Mouse (Mus musculus) heart, postnatal 25 days (tissue): ENCODE measurements around the gene Parg. TPM values are rescaled to one million over a fixed set of nuclear protein-coding genes. Genes with fewer than 3 reads are reported as not detected.

Experiments used
- DNase-seq: peaks from one replicate; pipeline ENCODE4 v3.0.0; 2022; ENCODE audit warnings: low spot score
- intact Hi-C: fragments of 180-260 bp; cut with DNase I; formaldehyde crosslinking; loops from one replicate; pipeline ENCODE4 v1.15.1; 2025
- total RNA-seq, 2 experiments: library from RNA; stranded (reverse); gene quantifications; 2 replicates each; pipeline ENCODE4 v1.2.3; 2021

Parg gene
- total RNA-seq, 2 experiments from 2014 or later, result 21.7 to 22.1 TPM

DNA sequence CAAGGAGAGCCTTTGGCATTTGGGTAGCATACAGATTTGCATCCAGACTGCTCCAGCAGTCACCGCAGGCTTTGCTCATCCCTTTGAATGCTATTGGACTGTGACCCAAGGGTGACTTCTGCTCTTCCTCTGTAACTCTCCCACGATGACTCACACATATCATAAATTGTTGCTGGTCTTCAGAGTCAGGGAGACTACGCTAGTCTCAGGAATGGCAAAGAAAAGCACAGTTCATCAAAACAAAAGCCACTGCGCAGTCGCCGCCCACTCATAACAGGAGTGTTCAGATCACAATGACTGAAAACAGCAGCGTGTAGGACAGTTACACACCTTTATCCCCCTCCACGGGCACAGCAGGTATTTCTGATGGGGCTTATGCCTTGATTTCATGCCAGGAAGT is 103.2 kb downstream of the Parg start:
- intact Hi-C loops, result no loop called here
- DNase-seq, result no peak

GRCm38 (mm10) chr14:32309876-32310275 is 108.1 kb downstream of the Parg start:
- peak; percentile 6 for DNase-seq
- intact Hi-C loops, result loop anchor here (5.0 kb wide), 1 partner anchor 162 kb away; no protein-coding TSS in a partner anchor

DNA sequence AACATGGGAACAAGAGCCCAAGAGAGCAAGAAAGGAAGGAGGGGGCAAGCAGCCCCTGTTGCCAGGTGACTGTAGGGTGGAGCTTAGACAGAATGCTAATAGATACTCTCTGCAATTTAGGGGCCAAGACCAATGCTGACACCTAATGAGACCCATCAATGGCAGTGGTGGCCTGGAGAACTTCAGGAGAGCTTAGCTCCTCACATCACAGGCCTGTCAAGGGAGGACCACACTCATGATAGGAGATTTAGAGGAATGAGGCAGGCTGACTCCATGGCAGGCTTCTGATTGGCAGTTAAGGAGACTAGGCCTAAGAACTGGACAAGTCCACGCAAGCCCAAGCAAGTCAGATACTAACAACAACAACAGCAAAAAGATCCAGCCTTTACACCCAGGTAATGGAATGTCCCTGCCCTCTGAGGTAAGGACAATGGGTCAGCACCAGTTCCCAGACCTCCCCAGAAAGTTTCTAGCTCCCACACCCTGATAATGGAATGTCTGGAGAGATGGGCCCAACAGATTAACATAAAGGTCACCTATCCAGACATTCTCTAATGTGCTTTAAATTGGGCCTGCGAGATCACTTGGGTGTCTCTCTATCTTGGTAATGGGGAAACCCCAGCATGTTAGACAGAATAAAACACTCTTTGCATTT is 109.8 kb downstream of the Parg start:
- intact Hi-C loops, result loop anchor here (5.0 kb wide), 1 partner anchor 161 kb away; no protein-coding TSS in a partner anchor
- no peak for DNase-seq

GRCm38 (mm10) chr14:32317822-32318221 is 116.1 kb downstream of the Parg start:
- no peak for DNase-seq
- intact Hi-C loops, result no loop called here

GRCm38 (mm10) chr14:32321732-32322685 is 120.3 kb downstream of the Parg start, which contains the start of gene Ogdhl:
TSS of gene Ogdhl (plus strand) at chr14:32322019.
- DNase-seq, result no peak
- intact Hi-C loops, result no loop called here

DNA sequence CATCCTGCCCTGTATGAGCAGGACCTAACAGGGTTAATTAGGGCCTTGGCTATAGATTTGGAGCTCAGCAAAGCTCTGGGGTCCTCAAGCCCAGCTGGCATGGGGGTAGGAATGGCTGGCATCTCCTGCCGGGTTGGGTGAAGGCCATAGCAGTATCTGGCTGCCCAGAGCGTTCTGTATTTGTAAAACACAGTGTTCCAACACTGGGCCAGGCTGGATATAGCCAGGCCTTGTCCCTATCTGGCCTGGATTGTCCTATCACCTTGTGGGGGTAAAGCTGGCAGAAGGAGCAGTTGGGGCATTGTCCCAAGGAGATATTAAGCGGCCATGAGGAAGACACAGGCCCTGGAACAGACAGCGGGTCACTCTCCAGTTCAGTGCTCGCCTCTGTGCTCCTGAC is 121.5 kb downstream of the Parg start:
- intact Hi-C loops, result no loop called here
- DNase-seq, result no peak

DNA sequence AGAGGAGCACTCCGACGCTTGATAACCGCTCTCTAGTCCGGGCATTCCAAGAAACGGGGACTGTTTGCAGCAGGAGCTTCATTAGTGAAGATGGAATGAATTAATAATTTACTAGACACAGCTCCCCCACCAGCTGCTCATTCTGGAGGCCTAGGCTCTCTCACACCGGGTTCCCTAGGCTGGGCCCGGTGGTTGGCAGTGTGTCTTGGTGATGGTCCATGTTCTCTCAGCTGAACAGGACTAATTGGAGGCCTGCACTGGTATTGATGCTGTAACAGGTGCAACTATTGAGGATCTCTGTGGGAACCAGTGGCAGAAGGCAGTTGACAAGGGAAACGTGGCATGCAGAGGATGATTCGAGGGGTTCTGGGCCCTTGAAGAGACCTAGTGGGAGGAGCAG is 125.6 kb downstream of the Parg start:
- intact Hi-C loops, result no loop called here
- DNase-seq, result no peak

GRCm38 (mm10) chr14:32332515-32333445 is 131.0 kb downstream of the Parg start:
- no peak for DNase-seq

DNA sequence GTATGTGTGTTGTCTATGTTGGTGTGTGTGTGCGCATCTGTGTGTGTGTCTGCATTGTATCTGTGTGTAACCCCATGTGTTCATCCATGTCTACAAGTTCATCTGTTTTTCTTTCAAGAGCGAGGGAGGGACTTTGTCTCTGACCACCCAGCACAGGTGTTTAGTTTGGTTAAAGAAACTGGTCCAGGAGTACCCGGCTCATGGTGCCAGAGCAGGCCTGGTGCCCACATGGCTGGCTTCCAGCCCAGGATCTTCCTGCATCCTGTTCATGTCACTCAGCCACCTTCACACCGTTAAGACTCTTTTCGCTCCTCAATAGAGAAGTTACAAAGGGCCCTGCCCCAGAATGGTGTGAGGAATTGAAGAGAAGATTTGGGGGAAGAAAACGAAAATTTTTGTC is 134.3 kb downstream of the Parg start:
- DNase-seq, result no peak
- intact Hi-C loops, result no loop called here

More at GRCm38 (mm10) chr14:32332515-32333445, 131.0 kb downstream of the Parg start:
- intact Hi-C loops, result no loop called here

DNA sequence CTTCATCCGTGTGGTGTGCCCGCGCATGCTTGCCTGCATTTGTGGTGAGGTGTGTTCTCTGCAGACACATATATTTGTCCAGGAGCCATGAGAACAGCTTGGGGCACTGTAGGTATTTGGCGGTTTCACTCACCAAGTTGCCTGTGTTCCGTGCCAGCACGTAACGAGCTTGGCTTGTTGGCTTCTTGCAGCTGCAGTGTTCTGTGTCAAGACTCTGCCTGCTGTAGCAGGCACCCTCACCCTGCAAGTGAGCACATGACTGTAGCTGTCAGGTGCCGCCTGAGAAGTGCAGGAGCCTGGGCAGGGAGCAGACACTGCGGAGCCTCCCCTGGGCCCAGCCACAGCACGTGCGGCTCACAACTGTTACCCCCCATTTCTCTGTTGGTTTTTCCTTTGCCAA is 134.8 kb downstream of the Parg start:
- no peak for DNase-seq
- intact Hi-C loops, result no loop called here

DNA sequence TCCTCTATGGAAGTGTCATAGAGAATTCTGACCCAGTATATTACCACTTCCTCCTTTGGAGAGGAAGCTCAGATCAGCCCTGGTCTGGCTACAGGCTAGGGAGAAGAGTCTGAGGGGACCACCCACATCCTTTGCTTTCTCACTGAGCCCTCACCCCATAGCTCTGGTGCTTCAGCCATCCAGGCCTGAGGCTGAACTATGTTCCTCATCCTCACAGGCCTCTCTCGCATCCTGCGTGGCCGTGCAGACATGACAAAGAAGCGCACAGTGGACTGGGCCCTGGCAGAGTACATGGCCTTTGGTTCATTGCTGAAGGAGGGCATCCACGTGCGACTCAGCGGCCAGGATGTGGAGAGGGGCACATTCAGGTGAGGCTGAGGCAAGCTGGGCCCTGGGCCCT is 140.1 kb downstream of the Parg start:
- intact Hi-C loops, result no loop called here
- no peak for DNase-seq

DNA sequence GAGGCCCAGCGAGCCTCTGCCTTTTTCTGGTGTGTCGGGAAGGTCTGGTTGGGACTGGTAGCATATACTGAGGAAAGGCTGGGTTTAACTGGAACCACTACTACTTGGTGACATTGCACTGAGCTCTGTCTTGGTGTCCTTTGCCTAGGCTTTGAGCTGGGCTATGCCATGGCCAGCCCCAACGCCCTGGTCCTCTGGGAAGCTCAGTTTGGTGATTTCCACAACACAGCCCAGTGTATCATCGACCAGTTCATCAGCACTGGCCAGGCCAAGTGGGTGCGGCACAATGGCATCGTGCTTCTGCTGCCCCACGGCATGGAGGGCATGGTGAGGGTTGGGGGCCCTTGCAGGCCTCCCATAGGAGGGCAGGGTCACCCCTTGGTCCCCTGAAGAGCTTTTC is 142.4 kb downstream of the Parg start:
- intact Hi-C loops, result no loop called here
- DNase-seq, result no peak

GRCm38 (mm10) chr14:32344694-32345093 is 142.9 kb downstream of the Parg start:
- no peak for DNase-seq
- intact Hi-C loops, result no loop called here

Other genes with a start within 250 kb of the Parg start
- 10 to 100 TPM; 14.1 to 17.1 TPM for gene Galnt15, start 173.0 kb upstream of the Parg start, total RNA-seq
- 10 to 100 TPM; 50.4 to 56.2 TPM for gene Oxnad1, start 116.6 kb upstream of the Parg start, total RNA-seq
- 10 to 100 TPM; 88.8 to 91.0 TPM for gene Dph3, start 116.2 kb upstream of the Parg start, total RNA-seq
- gene Msmb, start 59.9 kb upstream of the Parg start, total RNA-seq, result not detected
- gene Ncoa4, start 42.1 kb upstream of the Parg start, total RNA-seq, result 100 to 1,000 TPM; 126 TPM
- gene Timm23, start 51 bp upstream of the Parg start, total RNA-seq, result 100 to 1,000 TPM; 209 to 233 TPM
- gene Ogdhl, start 120.1 kb downstream of the Parg start, total RNA-seq, result 10 to 100 TPM; 78.0 to 92.1 TPM
- gene 1700024G13Rik, start 186.4 kb downstream of the Parg start, total RNA-seq, result not detected